Mouse (Mus musculus): ENCODE measurements at regions not wholly inside any gene's neighbourhood (a gene's known extent, or its start where the extent isn't known, plus 50 kb on each side); places are given as distances from the start of the nearest gene placed in this dataset.

DNA sequence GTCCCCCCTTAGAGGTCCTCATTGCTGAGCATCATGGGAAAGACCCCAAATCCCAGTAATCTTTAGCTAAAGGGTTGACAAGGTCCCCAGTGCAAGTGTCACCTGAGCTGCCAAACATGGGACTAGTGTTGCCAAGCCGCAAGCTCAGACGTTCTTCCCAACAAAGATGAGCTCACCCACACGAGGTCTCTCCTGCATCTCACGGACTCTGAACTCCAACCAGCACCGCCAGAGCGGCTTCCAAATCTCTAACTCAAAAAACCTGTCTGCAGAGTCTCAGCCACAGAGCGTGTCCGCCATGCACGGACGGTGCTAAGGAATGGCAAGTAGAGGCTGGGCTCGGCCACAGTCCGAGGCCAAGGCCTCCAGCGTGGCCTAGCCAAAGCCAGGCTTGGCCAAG, 58.0 kb downstream of the Tmem270 start:
- TF ChIP-seq GATA1 (IDR thresholded peaks at IDR 0.05; ENCODE audit: borderline replicate concordance, low read length) (no peak), FLI1 (IDR thresholded peaks at IDR 0.05; ENCODE audit: low read length) (no peak)
